In genomic region chr5:134359101-134359500, GRCm38 (mm10) we compare ENCODE assay signal across 29 mouse cellular contexts. TPM values are rescaled to one million over a fixed set of nuclear protein-coding genes. Genes with fewer than 3 reads are reported as not detected.
DNase-seq lines count a peak whose midpoint lies in the region; ATAC-seq and TF ChIP-seq lines count a peak whose summit lies in the region.
"Had no signal": no experiment of that assay in that cellular context is flagged by ENCODE, and none has a peak within 500 bp of the region (broad histone marks: within the 10 kb centered on the region; RNA-seq: fewer than 3 reads in every experiment).

No protein-coding gene starts in this region.

- no peak overlapping the region for H3K9ac ChIP-seq in midbrain, embryonic 11.5 days (ENCODE audit: low read length)
- no peak overlapping the region for H3K9ac ChIP-seq in midbrain, postnatal 0 days (replicated peaks; ENCODE audit: low read length, poor library complexity, severe bottlenecking)
- H3K9ac ChIP-seq: embryonic facial prominence, embryonic 13.5 days; embryonic facial prominence, embryonic 15.5 days; forebrain, embryonic 12.5 days had no signal

- WGBS in midbrain, embryonic 11.5 days = 94% methylated on average over 4 of the region's 4 CpGs
- 95% methylated on average over 4 of the region's 4 CpGs for WGBS in midbrain, postnatal 0 days

- no peak overlapping the region for H3K4me2 ChIP-seq in midbrain, embryonic 11.5 days
- H3K4me2 ChIP-seq in midbrain, postnatal 0 days (ENCODE audit: low read depth, low read length, poor library complexity, severe bottlenecking) = no peak overlapping the region
- H3K4me2 ChIP-seq: embryonic facial prominence, embryonic 13.5 days; embryonic facial prominence, embryonic 15.5 days; forebrain, embryonic 12.5 days had no signal

- H3K4me1 ChIP-seq in midbrain, embryonic 11.5 days (ENCODE audit: control insufficient read depth, insufficient read depth, low read length) = no peaks in the 10 kb centered on the region
- H3K4me1 ChIP-seq in midbrain, postnatal 0 days (ENCODE audit: insufficient read depth, low read length) = no peaks in the 10 kb centered on the region
- H3K4me1 ChIP-seq: embryonic facial prominence, embryonic 13.5 days; embryonic facial prominence, embryonic 15.5 days; forebrain, embryonic 10.5 days; forebrain, embryonic 12.5 days had no signal

- ATAC-seq in midbrain, embryonic 11.5 days (ENCODE audit: low FRiP score) = 0 out of 2 replicates have a peak, but pooled peaks have one; percentile 14
- ATAC-seq in midbrain, postnatal 0 days (ENCODE audit: low FRiP score) = no peak
- ATAC-seq: activated CD4-positive, CD25-positive, alpha-beta regulatory T cell, adult 4 months; CD4-positive, CD25-positive, alpha-beta regulatory T cell, adult 4 months; forebrain, embryonic 14.5 days; forebrain, embryonic 16.5 days; Patski had no signal

- no peaks in the 10 kb centered on the region for H3K27me3 ChIP-seq in midbrain, embryonic 11.5 days (ENCODE audit: control insufficient read depth, insufficient read depth, low read length)
- H3K27me3 ChIP-seq in midbrain, postnatal 0 days (ENCODE audit: insufficient read depth, low read length) = no peaks in the 10 kb centered on the region
- H3K27me3 ChIP-seq: CH12.LX; embryonic facial prominence, embryonic 13.5 days; embryonic facial prominence, embryonic 15.5 days; forebrain, embryonic 12.5 days; Patski had no signal

- TF ChIP-seq CTCF in midbrain, postnatal 0 days (IDR thresholded peaks at IDR 0.05) = no peak

- peaks cover 25% of the 10 kb centered on the region for H3K36me3 ChIP-seq in midbrain, embryonic 11.5 days (ENCODE audit: control insufficient read depth, insufficient read depth, low read length)
- peaks cover 54% of the 10 kb centered on the region for H3K36me3 ChIP-seq in midbrain, postnatal 0 days (ENCODE audit: insufficient read depth, low read length)

- DNase-seq in midbrain, embryonic 11.5 days (ENCODE audit: low spot score, missing footprints) = no peak
- DNase-seq in midbrain, postnatal 0 days (ENCODE audit: low spot score) = no peak
- DNase-seq in ES-CJ7 (ENCODE audit: low read depth, low spot score) (peak; percentile 45), R1 (ENCODE audit: low read depth, low spot score) (peak; percentile 91)
- peak; percentile 39 for DNase-seq in testis, postnatal 14 days (ENCODE audit: low spot score)
- no peak for DNase-seq in layer of hippocampus, adult 18-20 months (ENCODE audit: low spot score in 2 of 2)
- DNase-seq in layer of hippocampus, adult 11-12 months (ENCODE audit: low spot score) = no peak
- DNase-seq: adrenal gland, adult 8-10 months; adrenal gland, postnatal 14 days; adrenal gland, postnatal 36 days; B cell, adult 2 months; cerebellum, adult 11 months; cerebellum, adult 18-20 months; cerebellum, adult 8-10 months; cerebellum, adult 9-11 months; cerebellum, postnatal 14 days; cerebellum, postnatal 36 days; embryo, embryonic 11 days had no signal

- no peak overlapping the region for H3K27ac ChIP-seq in midbrain, embryonic 11.5 days (ENCODE audit: low read depth, low read length)
- H3K27ac ChIP-seq in midbrain, postnatal 0 days (ENCODE audit: low read depth, low read length) = no peak overlapping the region
- H3K27ac ChIP-seq: embryonic facial prominence, embryonic 13.5 days; embryonic facial prominence, embryonic 15.5 days; forebrain, embryonic 10.5 days; forebrain, embryonic 12.5 days had no signal

- no peaks in the 10 kb centered on the region for H3K9me3 ChIP-seq in midbrain, embryonic 11.5 days (ENCODE audit: control insufficient read depth, low read length)
- no peaks in the 10 kb centered on the region for H3K9me3 ChIP-seq in midbrain, postnatal 0 days (ENCODE audit: low read length)
- H3K9me3 ChIP-seq: embryonic facial prominence, embryonic 13.5 days; embryonic facial prominence, embryonic 15.5 days; forebrain, embryonic 10.5 days; forebrain, embryonic 12.5 days had no signal

- no peak overlapping the region for H3K4me3 ChIP-seq in midbrain, embryonic 11.5 days (ENCODE audit: low read depth, low read length)
- no peak overlapping the region for H3K4me3 ChIP-seq in midbrain, postnatal 0 days (ENCODE audit: low read depth, low read length)
- H3K4me3 ChIP-seq: embryonic facial prominence, embryonic 13.5 days; embryonic facial prominence, embryonic 15.5 days; erythroblast, embryonic 14.5 days; forebrain, embryonic 10.5 days; forebrain, embryonic 12.5 days had no signal

RNA-seq across cellular contexts. Expression of gene Gtf2i, which starts 44.5 kb away (rescaled TPM):
- 179 and 190 TPM in 2 replicates for polyA plus RNA-seq in midbrain, embryonic 11.5 days (2014; fragmentation: Nextera tagmentation; extraction: Ambion mirVana)
- 96.4 and 104 TPM in 2 replicates for total RNA-seq in midbrain, postnatal 0 days (2014; rRNA removed)
- 74.6 and 77.2 TPM in 2 replicates for polyA plus RNA-seq in midbrain, postnatal 0 days (2015; fragmentation: Nextera tagmentation; extraction: Ambion mirVana)
- 100 to 1,000 TPM; 220 to 231 TPM for total RNA-seq in layer of hippocampus, adult 18-20 months (2021)

Comparison
In these comparisons a context has a peak if more than half of its experiments do, and no peak if none do; other contexts are left out.
1. DNase-seq: peak in ES-CJ7 (single experiment), R1 (single experiment) and testis, postnatal 14 days (single experiment); none in midbrain, embryonic 11.5 days (single experiment), midbrain, postnatal 0 days (single experiment), layer of hippocampus, adult 18-20 months (0 of 2) and layer of hippocampus, adult 11-12 months (single experiment).